8 mouse cellular contexts compared by ENCODE assay signal in genomic region chr2:172550364-172551080, GRCm38 (mm10). TPM values are rescaled to one million over a fixed set of nuclear protein-coding genes. Genes with fewer than 3 reads are reported as not detected.
DNase-seq lines count a peak whose midpoint lies in the region; ATAC-seq and TF ChIP-seq lines count a peak whose summit lies in the region.

No protein-coding gene starts in this region.

- DNase-seq in G1E (ENCODE audit: low spot score), result no peak
- DNase-seq in adrenal gland, adult 8-10 months, result peak; percentile 28
- peak; percentile 82 for DNase-seq in embryonic facial prominence, embryonic 14.5 days (ENCODE audit: low spot score)
- peak; percentile 56 to 72 for DNase-seq in heart, postnatal 10 days
- DNase-seq in kidney, postnatal 36 days, result peak; percentile 29 to 72
- DNase-seq in spleen, postnatal 36 days (ENCODE audit: low spot score in 2 of 2), result peak; percentile 2 to 9
- no peak for DNase-seq in left cerebral cortex, postnatal 36 days (ENCODE audit: low spot score in 2 of 2)

- H3K4me3 ChIP-seq in G1E (ENCODE audit: low read depth, low read length), result peak overlapping the region; percentile 13; the same call in 1 of the 2 replicates
- peak overlapping the region; percentile 50 for H3K4me3 ChIP-seq in embryonic facial prominence, embryonic 14.5 days (ENCODE audit: low read depth, low read length)

- H3K4me2 ChIP-seq in embryonic facial prominence, embryonic 14.5 days (ENCODE audit: low read depth, low read length), result peak overlapping the region; percentile 74

- under 1% methylated on average over 49 of the region's 62 CpGs for WGBS in embryonic facial prominence, embryonic 14.5 days

- peaks cover 6% of the 10 kb centered on the region; the same call in 1 of the 2 replicates for H3K27me3 ChIP-seq in G1E (ENCODE audit: insufficient read depth, low read length)
- H3K27me3 ChIP-seq in embryonic facial prominence, embryonic 14.5 days (replicated peaks; ENCODE audit: control insufficient read depth, insufficient read depth, low read length), result peaks cover 91% of the 10 kb centered on the region

- peak overlapping the region; percentile 55 for H3K27ac ChIP-seq in embryonic facial prominence, embryonic 14.5 days (replicated peaks; ENCODE audit: low read depth, low read length)

- no peaks in the 10 kb centered on the region for H3K4me1 ChIP-seq in G1E (ENCODE audit: insufficient read depth, low read depth, low read length)
- peaks cover 29% of the 10 kb centered on the region for H3K4me1 ChIP-seq in embryonic facial prominence, embryonic 14.5 days (ENCODE audit: control insufficient read depth, insufficient read depth, low read length)

- peak overlapping the region; percentile 59 for H3K9ac ChIP-seq in embryonic facial prominence, embryonic 14.5 days (ENCODE audit: low read depth, low read length)

- ATAC-seq in G1E (ENCODE audit: extremely low read depth, insufficient number of reproducible peaks, low FRiP score, poor library complexity, severe bottlenecking), result no peak
- peak; percentile 61 for ATAC-seq in embryonic facial prominence, embryonic 14.5 days (ENCODE audit: low read depth)
- ATAC-seq in megakaryocyte-erythroid progenitor cell, adult 5-6 weeks (replicated peaks; ENCODE audit: low FRiP score, low TSS enrichment, poor library complexity, severe bottlenecking), result peak; percentile 48; the same call in 1 of the 2 replicates

- H3K36me3 ChIP-seq in G1E (replicated peaks), result no peaks in the 10 kb centered on the region
- H3K36me3 ChIP-seq in embryonic facial prominence, embryonic 14.5 days (ENCODE audit: control insufficient read depth, insufficient read depth, low read length), result no peaks in the 10 kb centered on the region

- no peak for TF ChIP-seq CTCF in G1E (IDR thresholded peaks at IDR 0.05; ENCODE audit: low read depth, low read length)

- peaks cover 70% of the 10 kb centered on the region for H3K9me3 ChIP-seq in G1E (replicated peaks)
- no peaks in the 10 kb centered on the region for H3K9me3 ChIP-seq in embryonic facial prominence, embryonic 14.5 days (ENCODE audit: control insufficient read depth, low read length)

- intact Hi-C loops in heart, postnatal 10 days (cut with DNase I), result loop anchor here (1.0 to 5.0 kb wide), 2 partner anchors 223 to 277 kb away; no protein-coding TSS in a partner anchor
- intact Hi-C loops in left cerebral cortex, postnatal 36 days (cut with DNase I), result loop anchor here (10.0 kb wide), 2 partner anchors 174 to 204 kb away; no protein-coding TSS in a partner anchor

RNA-seq across cellular contexts. Expression of gene Tfap2c, which starts 1.1 kb away (rescaled TPM):
- total RNA-seq in G1E (2014; fragmentation: Nextera tagmentation) (not detected in 2 replicates), G1E (2017) (0.05 TPM in 1 of 2 replicates, not detected in the other)
- polyA plus RNA-seq in G1E (2012), result not detected in 2 replicates
- not detected for total RNA-seq in adrenal gland, adult 8-10 months (2022)
- polyA plus RNA-seq in embryonic facial prominence, embryonic 14.5 days (2014; fragmentation: Nextera tagmentation; extraction: Ambion mirVana), result 8.9 and 9.8 TPM in 2 replicates
- not detected for total RNA-seq in heart, postnatal 10 days (2021)
- total RNA-seq in megakaryocyte-erythroid progenitor cell, adult 5-6 weeks (2014; fragmentation: Nextera tagmentation), result not detected in 2 replicates
- not detected in 2 replicates for total RNA-seq in megakaryocyte-erythroid progenitor cell, adult 5-6 weeks (2017)
- total RNA-seq in left cerebral cortex, postnatal 36 days (2021), result under 1 TPM in 1 of 2 experiments, not detected in 1; 0.36 TPM

Comparison
In these comparisons a context has a peak if more than half of its experiments do, and no peak if none do; other contexts are left out.
1. DNase-seq: peak in adrenal gland, adult 8-10 months (single experiment), embryonic facial prominence, embryonic 14.5 days (single experiment), heart, postnatal 10 days (2 of 2), kidney, postnatal 36 days (2 of 2) and spleen, postnatal 36 days (2 of 2); none in G1E (single experiment) and left cerebral cortex, postnatal 36 days (0 of 2).